Mouse (Mus musculus) liver, embryonic 12.5 days (tissue): ENCODE results near the gene Ctsl. TPM values are rescaled to one million over a fixed set of nuclear protein-coding genes. Genes with fewer than 3 reads are reported as not detected.

Experiments
- ATAC-seq: fragments of 200-750 bp; cut with Nextera tagmentation; 2 replicates; pipeline ENCODE4 v1.8.0; 2017; ENCODE audit warnings: moderate number of reproducible peaks, mild to moderate bottlenecking, moderate library complexity
- H3K27ac ChIP-seq: fragments of 300-500 bp; sonication (generic); 2 replicates; pipeline ENCODE4 v1.5.1; 2016; ENCODE audit warnings: mild to moderate bottlenecking
- H3K27me3 ChIP-seq: fragments of 300-500 bp; sonication (generic); replicated peaks from 2 replicates; pipeline ENCODE4 v1.6.1; 2016; ENCODE audit warnings: mild to moderate bottlenecking, moderate library complexity
- H3K36me3 ChIP-seq: fragments of 300-500 bp; sonication (generic); 2 replicates; pipeline ENCODE4 v1.6.1; 2016; ENCODE audit warnings: mild to moderate bottlenecking, moderate library complexity
- H3K4me1 ChIP-seq: fragments of 300-500 bp; sonication (generic); 2 replicates; pipeline ENCODE4 v1.6.1; 2016
- H3K4me2 ChIP-seq: fragments of 300-500 bp; sonication (generic); 2 replicates; pipeline ENCODE4 v1.6.1; 2016; ENCODE audit warnings: mild to moderate bottlenecking, moderate library complexity
- H3K4me3 ChIP-seq: fragments of 300-500 bp; sonication (generic); 2 replicates; pipeline ENCODE4 v1.5.1; 2016; ENCODE audit warnings: mild to moderate bottlenecking, moderate library complexity
- H3K9ac ChIP-seq: fragments of 300-500 bp; sonication (generic); 2 replicates; pipeline ENCODE4 v1.6.1; 2016; ENCODE audit warnings: mild to moderate bottlenecking, moderate library complexity
- H3K9me3 ChIP-seq: fragments of 300-500 bp; sonication (generic); replicated peaks from 2 replicates; pipeline ENCODE4 v1.6.1; 2016; ENCODE audit warnings: mild to moderate bottlenecking, moderate library complexity
- WGBS: fragments of 180-500 bp; shearing (Covaris S2); methylation state at CpG from one replicate; pipeline ENCODE4 v1.1.7; 2016; ENCODE audit not compliant: insufficient replicate concordance; 5-methylcytosine and 5-hydroxymethylcytosine counted together
- polyA plus RNA-seq: library from polyadenylated mRNA; unstranded; fragments of >200 nt; fragmentation: Nextera tagmentation; extraction: Ambion mirVana; gene quantifications from 2 replicates; pipeline ENCODE4 v1.2.1, GENCODE M21; 2016

The Ctsl gene
- polyA plus RNA-seq, 1 experiment from 2014 or later: 117 TPM

GRCm38 (mm10) chr13:64402006-64402405 is 31.3 kb upstream of the Ctsl start:
- H3K4me3 ChIP-seq: no peak overlapping the region
- WGBS: 29% methylated on average over 3 of the region's 3 CpGs
- H3K4me2 ChIP-seq: peak overlapping the region; percentile 53
- no peaks in the 10 kb centered on the region for H3K27me3 ChIP-seq
- peak overlapping the region; percentile 61 for H3K27ac ChIP-seq
- peak; percentile 6; the same call in 1 of the 2 replicates for ATAC-seq
- H3K36me3 ChIP-seq: no peaks in the 10 kb centered on the region
- no peaks in the 10 kb centered on the region for H3K9me3 ChIP-seq
- 0 out of 2 replicates have a peak overlapping the region, but pooled peaks have one; percentile 19 for H3K9ac ChIP-seq
- H3K4me1 ChIP-seq: peaks cover 44% of the 10 kb centered on the region

- 60% methylated on average over 7 of the region's 7 CpGs for WGBS
- no peaks in the 10 kb centered on the region for H3K27me3 ChIP-seq
- no peak overlapping the region for H3K27ac ChIP-seq
- H3K4me1 ChIP-seq: peaks cover 44% of the 10 kb centered on the region
- no peaks in the 10 kb centered on the region for H3K9me3 ChIP-seq
- no peak overlapping the region for H3K4me3 ChIP-seq
- no peak overlapping the region for H3K4me2 ChIP-seq
- no peaks in the 10 kb centered on the region for H3K36me3 ChIP-seq
- H3K9ac ChIP-seq: no peak overlapping the region
- ATAC-seq: no peak
Observed at GRCm38 (mm10) chr13:64400801-64401361, 30.2 kb upstream of the Ctsl start.

DNA sequence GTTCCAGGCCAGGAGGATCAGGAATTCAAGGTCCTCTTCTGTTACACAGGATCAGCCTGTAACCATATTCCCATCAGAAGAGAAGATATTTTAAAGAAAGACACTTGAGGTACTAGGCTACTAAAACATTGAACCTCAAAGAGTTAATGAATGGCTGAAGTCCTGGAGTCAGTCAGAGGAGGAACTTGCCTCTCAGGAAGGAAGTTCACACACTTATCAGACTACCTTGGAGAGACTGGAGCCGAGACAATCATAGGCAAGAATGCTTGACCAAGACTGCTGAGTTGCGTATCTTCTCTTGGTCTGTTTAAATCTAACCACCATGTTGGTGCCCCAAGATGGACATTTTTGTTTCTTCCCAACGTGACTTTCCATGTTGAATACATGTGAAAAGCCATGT is 29.2 kb upstream of the Ctsl start:
- no peaks in the 10 kb centered on the region for H3K9me3 ChIP-seq
- no peak overlapping the region for H3K9ac ChIP-seq
- 34% methylated on average over 3 of the region's 3 CpGs for WGBS
- H3K4me3 ChIP-seq: no peak overlapping the region
- no peak overlapping the region for H3K4me2 ChIP-seq
- no peak for ATAC-seq
- H3K27me3 ChIP-seq: no peaks in the 10 kb centered on the region
- H3K4me1 ChIP-seq: peaks cover 44% of the 10 kb centered on the region
- no peak overlapping the region for H3K27ac ChIP-seq
- no peaks in the 10 kb centered on the region for H3K36me3 ChIP-seq

- Histone ChIP-seq H3K36me3 (no peaks in the 10 kb centered on the region), H3K4me1 (peaks cover 27% of the 10 kb centered on the region), H3K27ac (no peak overlapping the region), H3K9ac (no peak overlapping the region), H3K9me3 (no peaks in the 10 kb centered on the region), H3K27me3 (no peaks in the 10 kb centered on the region), H3K4me3 (no peak overlapping the region), H3K4me2 (no peak overlapping the region)
- no peak for ATAC-seq
- 87% methylated on average over 1 of the region's 1 CpGs for WGBS
Observed at GRCm38 (mm10) chr13:64398065-64398464, 27.4 kb upstream of the Ctsl start.

DNA sequence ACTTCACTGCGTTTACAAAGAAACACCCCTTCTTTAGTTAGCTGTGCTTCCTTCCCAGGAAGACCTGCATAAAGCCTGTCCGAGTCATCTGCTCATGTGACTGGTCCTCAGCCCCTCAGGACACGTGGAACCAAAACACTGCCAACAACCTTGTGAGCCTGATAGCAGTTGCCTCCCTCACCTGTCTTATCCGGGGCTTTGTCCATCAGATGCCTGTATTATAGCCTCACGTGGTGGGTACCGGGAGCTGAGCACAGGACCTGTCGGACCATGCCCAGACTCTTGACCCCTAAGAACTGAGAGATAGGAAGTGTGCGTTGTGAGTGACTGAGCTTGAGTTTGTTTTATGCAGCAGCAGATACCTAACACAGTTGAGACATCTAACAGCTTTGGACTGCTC is 26.3 kb upstream of the Ctsl start:
- no peak overlapping the region for H3K9ac ChIP-seq
- no peak for ATAC-seq
- H3K9me3 ChIP-seq: no peaks in the 10 kb centered on the region
- no peaks in the 10 kb centered on the region for H3K36me3 ChIP-seq
- no peaks in the 10 kb centered on the region for H3K27me3 ChIP-seq
- H3K4me2 ChIP-seq: no peak overlapping the region
- peaks cover 16% of the 10 kb centered on the region for H3K4me1 ChIP-seq
- 53% methylated on average over 8 of the region's 8 CpGs for WGBS
- no peak overlapping the region for H3K27ac ChIP-seq
- H3K4me3 ChIP-seq: no peak overlapping the region

GRCm38 (mm10) chr13:64388415-64388814 is 17.7 kb upstream of the Ctsl start:
- ATAC-seq: no peak
- Histone ChIP-seq H3K36me3 (no peaks in the 10 kb centered on the region), H3K27me3 (no peaks in the 10 kb centered on the region), H3K27ac (no peak overlapping the region), H3K4me1 (0 out of 2 replicates have a peak, but pooled peaks cover 4% of the 10 kb centered on the region), H3K4me2 (no peak overlapping the region), H3K4me3 (no peak overlapping the region), H3K9ac (no peak overlapping the region), H3K9me3 (no peaks in the 10 kb centered on the region)
- 58% methylated on average over 4 of the region's 4 CpGs for WGBS

GRCm38 (mm10) chr13:64386048-64386447 is 15.4 kb upstream of the Ctsl start:
- WGBS: 17% methylated on average over 2 of the region's 2 CpGs
- Histone ChIP-seq H3K9ac (no peak overlapping the region), H3K4me3 (no peak overlapping the region), H3K27me3 (no peaks in the 10 kb centered on the region), H3K9me3 (no peaks in the 10 kb centered on the region), H3K4me1 (0 out of 2 replicates have a peak, but pooled peaks cover 4% of the 10 kb centered on the region), H3K27ac (peak overlapping the region; percentile 37; the same call in 1 of the 2 replicates), H3K4me2 (no peak overlapping the region), H3K36me3 (no peaks in the 10 kb centered on the region)
- peak; percentile 82 for ATAC-seq

GRCm38 (mm10) chr13:64384937-64385336 is 14.2 kb upstream of the Ctsl start:
- Histone ChIP-seq H3K4me1 (0 out of 2 replicates have a peak, but pooled peaks cover 4% of the 10 kb centered on the region), H3K27ac (no peak overlapping the region), H3K9ac (no peak overlapping the region), H3K4me2 (no peak overlapping the region), H3K9me3 (no peaks in the 10 kb centered on the region), H3K27me3 (no peaks in the 10 kb centered on the region), H3K4me3 (no peak overlapping the region), H3K36me3 (no peaks in the 10 kb centered on the region)
- no peak for ATAC-seq
- 58% methylated on average over 3 of the region's 3 CpGs for WGBS

- WGBS: 58% methylated on average over 2 of the region's 2 CpGs
- ATAC-seq: no peak
- H3K4me2 ChIP-seq: no peak overlapping the region
- no peaks in the 10 kb centered on the region for H3K27me3 ChIP-seq
- no peak overlapping the region for H3K27ac ChIP-seq
- no peaks in the 10 kb centered on the region for H3K9me3 ChIP-seq
- 0 out of 2 replicates have a peak, but pooled peaks cover 3% of the 10 kb centered on the region for H3K4me1 ChIP-seq
- no peaks in the 10 kb centered on the region for H3K36me3 ChIP-seq
- no peak overlapping the region for H3K9ac ChIP-seq
- H3K4me3 ChIP-seq: no peak overlapping the region
Observed at GRCm38 (mm10) chr13:64380251-64380650, 9.6 kb upstream of the Ctsl start.

- Histone ChIP-seq H3K4me1 (0 out of 2 replicates have a peak, but pooled peaks cover 8% of the 10 kb centered on the region), H3K27ac (no peak overlapping the region), H3K9me3 (no peaks in the 10 kb centered on the region), H3K4me2 (no peak overlapping the region), H3K27me3 (no peaks in the 10 kb centered on the region; the same call in 1 of the 2 replicates), H3K36me3 (no peaks in the 10 kb centered on the region), H3K9ac (no peak overlapping the region), H3K4me3 (no peak overlapping the region)
- WGBS: 67% methylated on average over 4 of the region's 4 CpGs
- ATAC-seq: no peak
Observed at GRCm38 (mm10) chr13:64378601-64379000, 7.9 kb upstream of the Ctsl start.

GRCm38 (mm10) chr13:64376472-64376871 is 5.8 kb upstream of the Ctsl start:
- Histone ChIP-seq H3K4me2 (no peak overlapping the region), H3K27ac (no peak overlapping the region), H3K27me3 (no peaks in the 10 kb centered on the region; the same call in 1 of the 2 replicates), H3K4me3 (no peak overlapping the region), H3K36me3 (no peaks in the 10 kb centered on the region), H3K9me3 (no peaks in the 10 kb centered on the region), H3K4me1 (0 out of 2 replicates have a peak, but pooled peaks cover 8% of the 10 kb centered on the region), H3K9ac (no peak overlapping the region)
- ATAC-seq: no peak
- 66% methylated on average over 2 of the region's 2 CpGs for WGBS

- Histone ChIP-seq H3K4me2 (no peak overlapping the region), H3K36me3 (no peaks in the 10 kb centered on the region), H3K9ac (no peak overlapping the region), H3K4me3 (no peak overlapping the region), H3K27me3 (no peaks in the 10 kb centered on the region; the same call in 1 of the 2 replicates), H3K4me1 (0 out of 2 replicates have a peak, but pooled peaks cover 11% of the 10 kb centered on the region), H3K9me3 (no peaks in the 10 kb centered on the region), H3K27ac (no peak overlapping the region)
- no peak for ATAC-seq
- 21% methylated on average over 7 of the region's 7 CpGs for WGBS
Observed at GRCm38 (mm10) chr13:64375160-64375559, 4.5 kb upstream of the Ctsl start.

DNA sequence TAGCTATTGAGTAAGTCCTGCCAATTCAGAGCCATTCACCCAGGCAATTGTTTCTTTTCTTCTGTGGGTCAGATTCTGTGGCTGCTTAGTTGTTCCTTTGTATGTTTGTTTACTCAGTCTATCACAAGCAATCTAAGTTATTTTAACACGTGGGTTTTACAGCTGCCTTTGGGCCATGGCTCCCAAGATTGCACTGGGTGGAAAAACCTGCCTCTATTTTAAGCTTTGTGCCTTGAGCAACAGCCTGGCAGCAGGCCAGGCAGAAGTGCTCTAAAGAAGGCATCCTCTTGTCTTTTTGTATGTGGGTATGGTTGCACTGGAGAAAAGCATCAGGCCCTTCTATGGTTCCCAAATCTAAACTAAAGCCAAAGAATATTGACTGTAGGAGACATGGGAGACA is 3.0 kb upstream of the Ctsl start:
- peaks cover 24% of the 10 kb centered on the region for H3K4me1 ChIP-seq
- no peak overlapping the region for H3K4me3 ChIP-seq
- no peak for ATAC-seq
- no peaks in the 10 kb centered on the region; the same call in 1 of the 2 replicates for H3K27me3 ChIP-seq
- H3K27ac ChIP-seq: no peak overlapping the region
- H3K9ac ChIP-seq: no peak overlapping the region
- H3K9me3 ChIP-seq: no peaks in the 10 kb centered on the region
- no peaks in the 10 kb centered on the region for H3K36me3 ChIP-seq
- WGBS: 24% methylated on average over 1 of the region's 1 CpGs
- no peak overlapping the region for H3K4me2 ChIP-seq
